Mouse (Mus musculus) neural tube, embryonic 10.5 days (tissue): Measurements from ENCODE around the gene Pon2.
"Not testable (repeated sequence)": the region's sequence is repeated elsewhere in the genome, so short reads cannot be mapped to it uniquely, and the experiment has no call there.

ENCODE experiments used
- DNase-seq: peaks from one replicate; pipeline ENCODE4 v3.0.0-alpha.2; 2017; ENCODE audit warnings: low spot score; ENCODE audit errors: extremely low spot score

The Pon2 gene

DNA sequence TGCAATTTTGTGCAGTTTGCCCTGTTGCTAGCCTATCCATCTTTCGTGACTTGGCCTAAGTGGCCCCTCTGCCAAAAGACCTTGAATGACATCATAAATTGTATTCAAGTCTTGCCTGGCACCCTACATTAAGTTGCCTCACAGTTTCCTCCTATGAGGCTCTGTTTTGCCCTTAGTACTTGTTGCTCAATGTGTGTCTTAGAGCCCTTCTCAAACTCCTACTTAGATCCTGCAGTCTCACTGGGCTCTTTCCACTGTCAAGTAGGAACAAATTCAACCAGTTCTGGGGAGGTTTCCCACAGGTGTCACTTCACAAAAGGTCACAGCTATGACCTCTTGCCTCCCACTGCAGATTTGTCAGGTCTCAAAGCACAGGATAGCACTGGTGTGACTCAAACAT, 64.4 kb downstream of the Pon2 start:
- DNase-seq, result no peak

DNA sequence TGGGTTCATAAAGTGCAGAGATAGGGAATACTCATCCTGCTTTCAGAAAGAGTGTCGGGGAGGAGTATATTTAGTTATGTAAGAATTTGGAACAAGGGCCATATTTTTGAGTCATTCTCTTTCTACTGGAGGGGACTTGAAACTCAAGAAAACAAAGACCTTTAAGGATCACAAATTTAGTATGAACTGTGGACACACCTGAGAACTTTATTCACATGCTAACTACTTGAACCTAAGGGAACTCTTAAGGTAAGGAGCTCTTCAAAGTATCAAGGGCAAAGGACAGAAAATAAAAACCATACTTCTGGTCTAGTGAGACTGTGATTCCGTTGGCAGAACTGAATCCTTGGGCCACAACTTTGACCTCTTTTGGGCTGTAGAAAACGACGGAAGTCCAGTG, 66.2 kb downstream of the Pon2 start:
- DNase-seq, result no peak

DNA sequence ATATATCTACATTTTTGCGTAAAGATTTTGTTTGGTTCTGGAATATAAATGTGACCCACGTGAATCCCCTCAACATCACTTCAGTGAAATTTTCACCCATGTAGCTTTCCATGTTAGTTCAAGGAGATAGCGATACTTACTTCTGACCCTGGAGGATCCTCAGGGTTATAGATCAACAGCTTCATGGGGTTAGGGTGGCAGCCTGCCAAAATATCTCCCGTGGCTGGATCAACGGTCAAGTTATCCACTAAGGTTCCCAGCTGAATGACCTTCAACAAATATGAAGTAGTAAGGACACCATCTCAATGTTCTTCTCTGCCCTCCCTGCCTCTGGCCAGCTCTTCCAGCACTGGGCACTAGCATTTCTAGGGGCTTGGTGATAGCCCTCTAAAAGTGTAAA, 68.0 kb downstream of the Pon2 start:
- no peak for DNase-seq

- not testable (repeated sequence) for DNase-seq
Measured at GRCm38 (mm10) chr6:5223551-5223950, 74.7 kb downstream of the Pon2 start.

DNA sequence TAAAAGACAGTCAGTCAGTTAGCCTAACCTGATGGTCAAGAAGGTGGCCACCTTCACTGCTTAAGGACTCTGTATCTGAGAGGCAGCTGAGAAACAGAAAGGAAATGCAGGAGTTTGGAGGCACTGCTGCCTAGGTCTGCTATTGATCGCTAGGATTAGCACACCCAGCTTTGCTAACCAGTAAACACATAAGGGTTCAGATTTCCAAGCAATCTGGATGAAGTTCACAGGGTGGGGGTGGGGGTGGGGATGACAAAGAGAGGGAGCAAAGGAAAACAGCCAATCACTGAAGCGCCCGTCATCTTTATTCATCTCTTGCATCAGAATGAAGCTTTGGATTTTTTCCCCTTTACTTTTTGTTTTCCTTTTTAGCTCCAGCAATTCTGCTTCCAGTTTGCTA, 76.2 kb downstream of the Pon2 start:
- DNase-seq, result no peak

DNA sequence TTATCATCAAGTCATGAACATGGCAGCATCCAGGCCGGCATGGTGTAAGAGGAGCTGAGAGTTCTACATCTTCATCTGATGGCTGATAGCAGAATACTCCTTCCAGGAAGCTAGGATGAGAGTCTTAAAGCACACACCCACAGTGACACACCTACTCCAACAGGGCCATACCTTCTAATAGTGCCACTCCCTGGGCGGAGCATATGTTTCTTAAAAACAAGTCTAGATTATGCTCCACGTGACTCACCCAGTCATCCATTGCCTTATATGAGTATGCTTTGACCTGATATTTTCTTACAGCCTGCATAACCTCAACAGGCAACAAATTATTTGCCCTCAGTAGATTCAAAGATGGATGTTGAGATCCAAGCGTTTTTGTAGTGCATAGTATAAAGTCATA, 80.1 kb downstream of the Pon2 start:
- DNase-seq, result no peak
